Mouse (Mus musculus): Measurements from ENCODE around the gene Mmaa. TPM values are rescaled to one million over a fixed set of nuclear protein-coding genes. Genes with fewer than 3 reads are reported as not detected.

Gene Mmaa
- polyA plus RNA-seq, 1 experiment from 2014 or later, result 15.7 TPM

DNA sequence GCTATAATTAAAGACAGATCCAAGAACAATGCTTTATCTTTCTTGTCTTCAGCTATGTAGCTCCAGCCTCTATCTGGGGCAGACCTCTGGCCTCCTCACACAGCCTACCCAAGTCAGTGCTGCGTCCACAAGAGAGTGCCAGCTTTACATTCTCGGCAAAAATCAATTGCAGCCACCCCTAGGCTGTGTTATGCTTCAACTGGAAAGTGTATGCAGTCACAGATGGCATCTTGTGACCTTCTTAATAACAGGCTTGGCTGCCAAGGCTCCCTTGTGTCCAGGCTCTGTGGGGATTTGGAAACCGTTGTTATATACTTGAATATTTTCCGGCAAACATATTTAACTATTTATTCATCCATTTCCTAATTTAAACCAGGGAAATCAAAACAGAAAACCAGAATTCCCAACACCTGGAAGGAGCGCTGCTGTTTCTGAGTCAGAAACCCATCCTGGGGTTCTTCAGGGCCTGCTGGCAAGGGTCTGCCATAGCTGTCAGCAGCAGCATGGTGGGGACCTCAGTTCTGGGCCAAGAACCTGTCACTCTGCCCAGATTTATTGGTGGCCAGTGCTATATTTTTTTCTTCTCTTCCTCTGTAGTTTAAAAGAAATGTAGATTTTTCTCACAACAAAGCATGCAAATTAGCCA lies 72.5 kb downstream of the Mmaa start:
- Histone ChIP-seq H3K4me1 (replicated peaks) (peaks cover 13% of the 10 kb centered on the region), H3K27me3 (no peaks in the 10 kb centered on the region), H3K4me3 (no peak overlapping the region), H3K9me3 (replicated peaks) (no peaks in the 10 kb centered on the region), H3K27ac (peak overlapping the region; percentile 70), H3K9ac (no peak overlapping the region), H3K4me2 (no peak overlapping the region), H3K36me3 (no peaks in the 10 kb centered on the region)
- WGBS, result 40% methylated on average over 5 of the region's 5 CpGs
- ATAC-seq (replicated peaks; ENCODE audit: insufficient number of reproducible peaks, insufficient read depth, low FRiP score, low read depth), result no peak

Other genes starting within 250 kb of the Mmaa start
- gene 1700011L22Rik, start 46.4 kb downstream of the Mmaa start, polyA plus RNA-seq (2015; fragmentation: Nextera tagmentation; extraction: Ambion mirVana), result not detected in 2 replicates
- 17.9 and 22.2 TPM in 2 replicates for gene Smad1, start 104.6 kb upstream of the Mmaa start, polyA plus RNA-seq (2015; fragmentation: Nextera tagmentation; extraction: Ambion mirVana)

All from heart, embryonic 15.5 days (tissue).